Mouse (Mus musculus): ENCODE results near the gene Olfr606. TPM values are rescaled to one million over a fixed set of nuclear protein-coding genes. Genes with fewer than 3 reads are reported as not detected.
"Not testable (repeated sequence)": the region's sequence is repeated elsewhere in the genome, so short reads cannot be mapped to it uniquely, and the experiment has no call there.

The Olfr606 gene
- not detected for total RNA-seq (2021)
- long read RNA-seq, experiment 1, result 0 reads
- long read RNA-seq, experiment 2, result 0 reads

DNA sequence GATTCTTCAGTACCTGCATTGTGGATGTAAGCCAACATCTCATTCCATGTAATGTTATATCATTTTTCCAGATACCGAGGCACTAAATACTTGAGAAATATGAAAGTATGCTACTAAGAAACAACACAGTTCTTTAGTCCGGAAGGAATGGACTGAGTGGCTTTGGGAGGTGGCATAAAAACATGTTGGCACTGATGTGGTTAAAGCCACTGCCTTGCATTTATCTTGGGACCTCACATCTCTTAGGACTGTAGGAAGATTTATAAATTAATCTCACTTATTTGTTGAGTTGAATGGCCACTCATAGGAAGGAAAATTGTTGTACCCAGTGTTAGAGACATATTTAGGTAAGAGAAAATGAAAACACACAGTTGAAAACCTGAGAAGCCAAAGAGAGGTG lies at the start of gene Olfr606:
Olfr606 (plus strand) TSS at position 301 of the 400 bp plus-strand sequence.
- no peak for DNase-seq
- Histone ChIP-seq H3K27ac (no peak within 1 kb of the TSS), H3K4me3 (no peak within 1 kb of the TSS)
- TF ChIP-seq CTCF (IDR thresholded peaks at IDR 0.05), result no peak
- intact Hi-C loops (cut with DNase I), result no loop called here

DNA sequence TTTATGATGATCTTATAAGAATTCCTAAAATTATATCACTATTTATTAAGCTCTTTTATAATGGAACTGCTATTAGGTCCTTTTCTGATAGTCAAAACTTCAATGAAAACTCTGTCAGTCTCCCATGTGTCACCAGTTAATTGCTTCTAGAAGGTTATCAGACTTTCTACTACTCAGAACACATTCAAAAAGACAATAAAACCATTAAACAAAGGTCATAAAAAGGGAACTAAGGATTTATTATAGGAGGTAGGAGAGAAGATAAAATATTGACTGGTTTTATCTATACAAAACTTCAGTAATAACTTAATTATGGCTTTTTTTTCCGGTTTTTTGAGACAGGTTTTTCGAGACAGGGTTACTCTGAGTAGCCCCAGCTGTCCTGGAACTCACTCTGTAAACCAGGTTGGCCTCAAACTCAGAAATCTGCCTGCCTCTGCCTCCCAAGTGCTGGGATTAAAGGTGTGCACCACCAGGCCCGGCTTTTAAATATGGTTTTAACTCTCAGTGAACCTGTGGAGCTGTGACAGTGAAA lies 42.3 kb upstream of the Olfr606 start:
- DNase-seq; H3K27ac ChIP-seq; H3K4me3 ChIP-seq; intact Hi-C loops (cut with DNase I): not testable (repeated sequence)

DNA sequence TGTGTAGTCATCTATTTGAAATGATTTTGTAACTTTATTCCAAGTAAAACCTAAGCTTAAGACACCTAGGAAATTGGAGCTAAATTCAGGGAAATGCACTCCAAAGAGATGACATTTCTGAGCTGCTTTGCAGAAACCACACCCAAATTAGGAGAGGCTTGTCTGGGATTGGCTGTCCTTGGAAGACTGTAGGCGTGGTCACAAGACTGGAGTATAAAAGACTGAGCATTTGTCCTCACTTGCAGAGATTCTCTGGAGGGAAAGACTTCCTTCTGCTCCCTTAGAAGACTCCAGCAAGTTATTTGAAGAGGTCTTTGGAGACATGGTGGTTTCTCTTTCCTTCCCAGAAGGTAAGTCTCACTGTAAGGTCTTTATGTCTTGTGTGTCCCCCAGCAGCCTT lies 34.1 kb upstream of the Olfr606 start, which contains the start of gene Usp17lc:
Usp17lc (plus strand) TSS at position 301 of the 400 bp plus-strand sequence.
- intact Hi-C loops (cut with DNase I); DNase-seq; H3K27ac ChIP-seq: not testable (repeated sequence)

DNA sequence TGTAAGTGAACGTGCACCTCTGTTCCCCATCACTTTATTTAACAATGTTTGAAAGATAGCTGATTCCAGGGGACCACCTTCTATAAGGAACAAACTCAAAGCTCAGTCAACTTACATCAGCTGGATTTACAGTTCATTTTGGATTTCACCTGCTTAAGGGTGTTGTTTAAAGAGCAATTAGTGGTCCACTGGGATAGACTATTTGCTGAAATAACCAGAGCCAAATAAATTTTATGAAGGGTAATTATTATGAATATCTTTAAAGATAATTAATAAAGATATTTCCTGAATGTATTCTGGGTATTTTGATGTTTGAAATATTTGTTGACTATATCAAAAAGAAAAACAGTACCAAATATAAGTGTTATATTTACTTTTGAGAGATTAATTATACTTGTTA lies 3.5 kb upstream of the Olfr606 start, which contains the start of gene Olfr605:
Olfr605 (minus strand) TSS at position 101 of the 400 bp plus-strand sequence.
- H3K4me3 ChIP-seq, result no peak within 1 kb of the TSS
- no peak for TF ChIP-seq CTCF (IDR thresholded peaks at IDR 0.05)
- intact Hi-C loops (cut with DNase I), result no loop called here
- no peak within 1 kb of the TSS for H3K27ac ChIP-seq
- no peak for DNase-seq

More for the DNA sequence above, 34.1 kb upstream of the Olfr606 start, which contains the start of gene Usp17lc:
- H3K4me3 ChIP-seq, result not testable (repeated sequence)

DNA sequence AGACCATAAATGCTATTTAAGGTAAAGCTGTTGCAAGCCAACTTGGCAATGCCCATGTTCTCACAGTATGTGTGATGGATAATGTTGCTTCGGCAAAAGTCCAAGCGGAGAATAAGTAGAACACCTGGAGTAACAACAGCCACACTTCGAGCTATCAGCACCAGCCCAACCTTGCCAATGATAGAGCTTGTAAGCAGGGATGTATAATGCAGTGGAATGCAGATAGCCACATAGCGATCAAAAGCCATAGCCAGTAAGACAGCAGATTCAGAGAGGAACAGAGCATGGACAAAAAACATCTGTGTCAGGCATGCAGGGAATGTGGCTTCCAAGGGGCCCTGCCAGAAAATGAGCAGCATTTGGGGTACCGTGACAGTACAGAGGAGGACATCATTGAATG lies 11.7 kb downstream of the Olfr606 start:
- Histone ChIP-seq H3K27ac (no peak overlapping the region), H3K4me3 (no peak overlapping the region)
- DNase-seq, result no peak
- TF ChIP-seq CTCF (IDR thresholded peaks at IDR 0.05), result no peak
- intact Hi-C loops (cut with DNase I), result no loop called here

DNA sequence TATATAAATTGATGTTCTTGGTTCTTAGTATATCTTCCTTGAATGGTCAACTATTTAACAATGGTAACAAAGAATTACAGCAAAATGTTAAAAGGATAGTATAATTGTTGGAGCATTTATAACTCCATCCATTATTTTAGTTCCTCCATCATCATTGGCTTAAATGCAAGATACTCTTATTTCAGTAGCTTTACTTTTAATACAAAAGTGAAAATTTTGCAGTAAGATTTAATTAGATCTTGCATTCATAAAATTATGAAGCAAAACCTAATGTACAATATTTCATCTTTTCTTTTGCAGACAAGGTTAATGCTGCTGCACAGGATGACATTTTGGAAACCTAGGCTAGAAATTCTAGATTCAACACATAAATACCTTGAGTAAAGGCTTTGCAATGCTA lies 20.7 kb downstream of the Olfr606 start, which contains the start of gene Olfr608:
Olfr608 (plus strand) TSS at position 301 of the 400 bp plus-strand sequence.
- DNase-seq, result no peak
- no peak for TF ChIP-seq CTCF (IDR thresholded peaks at IDR 0.05)
- Histone ChIP-seq H3K27ac (no peak within 1 kb of the TSS), H3K4me3 (no peak within 1 kb of the TSS)
- intact Hi-C loops (cut with DNase I), result no loop called here

DNA sequence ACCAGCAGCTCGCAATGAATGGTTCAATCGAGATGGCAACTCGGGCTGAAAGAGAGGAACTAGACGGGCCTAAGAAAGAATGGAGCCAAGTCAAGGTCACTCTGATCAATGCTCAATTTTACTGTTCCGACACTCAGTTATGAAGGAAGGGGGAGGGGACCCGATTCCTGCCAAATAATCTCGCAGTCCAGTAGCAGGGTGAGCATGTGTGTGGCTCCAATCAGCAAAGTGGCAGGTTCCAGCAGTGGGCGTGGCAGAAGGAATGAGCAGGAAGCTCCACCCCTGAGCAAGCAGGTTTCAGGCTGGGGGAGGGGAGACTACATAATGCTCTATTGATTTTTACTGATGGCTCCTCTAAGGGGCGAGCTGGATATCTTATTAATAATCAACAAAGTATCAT lies 28.3 kb downstream of the Olfr606 start:
- DNase-seq; intact Hi-C loops (cut with DNase I); H3K4me3 ChIP-seq; H3K27ac ChIP-seq: not testable (repeated sequence)

DNA sequence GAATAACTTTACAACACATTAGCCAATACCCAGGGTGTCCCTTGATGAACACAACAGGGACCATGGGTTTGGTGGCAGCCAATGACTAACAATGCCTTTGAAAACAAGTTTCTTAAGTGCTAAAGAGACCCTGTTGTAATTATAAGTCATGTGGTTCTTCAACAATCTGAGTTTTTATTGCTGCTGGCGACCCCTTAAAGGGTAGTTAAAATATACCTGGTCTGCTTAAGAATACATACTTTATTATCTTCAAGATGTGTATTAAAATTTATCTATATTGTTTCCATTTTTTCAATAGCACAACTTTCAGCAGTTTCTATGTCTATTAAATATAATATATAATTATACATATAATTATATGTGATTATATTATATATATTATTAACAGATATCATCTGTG lies 49.1 kb downstream of the Olfr606 start, which contains the start of gene Olfr609:
Olfr609 (minus strand) TSS at position 101 of the 400 bp plus-strand sequence.
- H3K27ac ChIP-seq, result no peak within 1 kb of the TSS
- DNase-seq, result no peak
- TF ChIP-seq CTCF (IDR thresholded peaks at IDR 0.05), result no peak
- no peak within 1 kb of the TSS for H3K4me3 ChIP-seq
- intact Hi-C loops (cut with DNase I), result no loop called here

Small RNA genes lying within 50 kb of the gene (microRNA-seq; reads per million reads assigned to microRNA genes)
- gene Gm25774, result not detected

Other genes with a start within 250 kb of the Olfr606 start
- gene Olfr593, start 237.2 kb upstream of the Olfr606 start, total RNA-seq (2021), result not detected
- gene Olfr594, start 232.1 kb upstream of the Olfr606 start, total RNA-seq (2021), result not detected
- gene Usp17ld, start 196.5 kb upstream of the Olfr606 start, total RNA-seq (2021), result not detected
- gene Olfr596, start 143.4 kb upstream of the Olfr606 start, total RNA-seq (2021), result not detected
- not detected for gene Olfr597, start 132.7 kb upstream of the Olfr606 start, total RNA-seq (2021)
- gene Olfr598, start 125.5 kb upstream of the Olfr606 start, total RNA-seq (2021), result not detected
- not detected for gene Olfr599, start 113.1 kb upstream of the Olfr606 start, total RNA-seq (2021)
- gene Olfr600, start 99.4 kb upstream of the Olfr606 start, total RNA-seq (2021), result not detected
- not detected for gene Olfr601, start 86.4 kb upstream of the Olfr606 start, total RNA-seq (2021)
- not detected for gene Olfr603, start 62.9 kb upstream of the Olfr606 start, total RNA-seq (2021)
- gene Usp17lc, start 34.0 kb upstream of the Olfr606 start, total RNA-seq (2021), result not detected
- gene Olfr605, start 3.6 kb upstream of the Olfr606 start, total RNA-seq (2021), result not detected
- gene Olfr607, start 15.1 kb downstream of the Olfr606 start, total RNA-seq (2021), result not detected
- not detected for gene Olfr608, start 20.8 kb downstream of the Olfr606 start, total RNA-seq (2021)
- gene Olfr609, start 49.0 kb downstream of the Olfr606 start, total RNA-seq (2021), result not detected
- gene Olfr610, start 63.1 kb downstream of the Olfr606 start, total RNA-seq (2021), result not detected
- not detected for gene Olfr611, start 71.8 kb downstream of the Olfr606 start, total RNA-seq (2021)
- not detected for gene Olfr612, start 93.7 kb downstream of the Olfr606 start, total RNA-seq (2021)
- not detected for gene Olfr613, start 99.0 kb downstream of the Olfr606 start, total RNA-seq (2021)
- gene Olfr615, start 107.0 kb downstream of the Olfr606 start, total RNA-seq (2021), result not detected
- gene Olfr616, start 120.1 kb downstream of the Olfr606 start, total RNA-seq (2021), result not detected
- not detected for gene Olfr617, start 124.0 kb downstream of the Olfr606 start, total RNA-seq (2021)
- gene Olfr618, start 141.1 kb downstream of the Olfr606 start, total RNA-seq (2021), result not detected
- not detected for gene Olfr619, start 151.5 kb downstream of the Olfr606 start, total RNA-seq (2021)
- gene Olfr620, start 163.5 kb downstream of the Olfr606 start, total RNA-seq (2021), result not detected
- gene Olfr622, start 193.7 kb downstream of the Olfr606 start, total RNA-seq (2021), result not detected
- not detected for gene Olfr623, start 214.7 kb downstream of the Olfr606 start, total RNA-seq (2021)
- gene Olfr624, start 222.1 kb downstream of the Olfr606 start, total RNA-seq (2021), result not detected
- gene Olfr625-ps1, start 233.7 kb downstream of the Olfr606 start, total RNA-seq (2021), result not detected